Mouse (Mus musculus): Measurements from ENCODE around the gene Fam57a.

The Fam57a gene

DNA sequence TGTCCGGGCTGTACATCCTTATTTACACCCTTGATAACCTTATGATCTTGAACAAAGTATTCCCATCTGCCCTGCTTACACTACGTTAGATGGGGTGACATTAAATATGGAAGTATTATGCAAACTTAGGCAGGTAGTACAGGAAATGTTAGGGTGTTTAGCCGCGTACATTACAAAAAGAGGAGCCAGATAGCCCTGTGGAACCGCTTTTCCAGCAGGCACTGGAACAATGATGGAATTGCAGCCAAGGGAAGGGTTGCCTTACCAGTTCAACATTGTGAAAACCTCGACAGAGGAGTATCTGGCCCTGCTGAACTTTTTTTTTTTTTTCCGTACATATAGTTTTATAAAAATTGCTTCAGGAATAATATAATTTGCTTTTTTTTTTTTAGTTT lies 672 bp downstream of the Fam57a start:
- WGBS, result 11% methylated on average over 7 of the region's 7 CpGs

DNA sequence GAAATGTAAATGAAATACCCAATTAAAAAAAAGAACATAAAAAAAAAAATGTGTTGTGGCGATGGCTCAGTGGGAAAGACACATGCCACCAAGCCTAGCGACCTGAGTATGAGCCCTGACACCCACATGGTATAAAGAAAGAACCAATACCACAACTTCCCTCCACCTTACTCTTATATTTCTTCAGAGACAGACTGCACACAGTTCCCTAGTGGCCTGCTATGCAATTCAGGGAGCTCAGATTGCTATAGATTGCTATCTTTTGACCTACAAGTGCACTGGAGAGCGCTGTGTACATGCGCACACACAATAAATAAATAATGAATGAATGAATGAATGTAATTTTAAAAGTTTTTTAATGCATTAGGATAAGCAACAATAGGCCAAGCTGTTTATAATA lies 4.3 kb downstream of the Fam57a start:
- WGBS, result 83% methylated on average over 4 of the region's 4 CpGs

GRCm38 (mm10) chr11:76186908-76187307 lies 7.4 kb downstream of the Fam57a start:
- 91% methylated on average over 6 of the region's 6 CpGs for whole genome bisulfite sequencing

GRCm38 (mm10) chr11:76196275-76196976 lies 17.0 kb downstream of the Fam57a start:
- 74% methylated on average over 8 of the region's 8 CpGs for WGBS

GRCm38 (mm10) chr11:76196977-76197469 lies 17.6 kb downstream of the Fam57a start:
- WGBS, result 62% methylated on average over 8 of the region's 8 CpGs

DNA sequence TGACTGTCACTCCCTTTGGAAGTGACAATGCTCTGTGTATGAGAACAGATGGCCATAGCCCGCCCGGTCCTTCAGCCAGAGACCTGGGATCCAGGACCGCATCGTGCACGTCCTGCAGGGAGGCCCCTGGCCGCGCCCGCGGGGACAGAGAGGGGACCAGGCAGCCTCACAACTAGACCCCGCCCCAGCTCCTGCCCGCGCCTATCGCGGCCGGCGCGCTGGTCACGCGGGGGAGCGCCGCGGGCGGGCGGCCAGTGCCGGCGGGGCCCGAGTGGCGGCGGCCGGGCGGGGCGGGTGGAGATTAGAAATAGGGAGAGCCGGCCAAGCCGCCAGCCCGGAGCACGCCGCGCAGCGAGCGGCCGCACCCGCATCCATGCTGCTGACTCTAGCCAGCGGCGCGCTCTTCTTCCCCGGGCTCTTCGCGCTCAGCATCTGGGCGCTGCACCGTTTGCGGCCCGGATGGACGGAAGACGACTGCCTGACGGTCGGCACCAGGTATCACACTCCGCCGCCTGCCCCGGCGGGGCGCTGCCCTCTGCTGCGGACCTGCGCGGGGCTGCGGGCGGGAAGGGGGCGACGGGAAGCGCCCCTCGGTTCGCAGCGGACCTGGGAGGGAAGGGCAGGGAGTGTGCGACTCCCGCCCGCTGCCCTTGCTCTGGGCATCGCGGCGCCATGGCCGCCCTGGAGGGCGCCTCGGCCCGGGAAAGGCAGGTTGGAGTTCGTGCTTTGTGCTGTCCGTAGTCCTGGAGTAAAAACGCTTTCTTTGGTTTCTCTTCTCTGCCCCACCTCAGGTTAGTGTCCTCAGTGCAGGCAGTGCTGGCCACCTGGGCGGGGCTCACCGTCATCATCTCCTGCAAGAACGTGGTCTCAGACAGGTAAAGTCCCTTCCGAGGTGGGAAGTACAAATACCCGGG lies 22.5 kb downstream of the Fam57a start:
- under 1% methylated on average over 90 of the region's 90 CpGs for WGBS

DNA sequence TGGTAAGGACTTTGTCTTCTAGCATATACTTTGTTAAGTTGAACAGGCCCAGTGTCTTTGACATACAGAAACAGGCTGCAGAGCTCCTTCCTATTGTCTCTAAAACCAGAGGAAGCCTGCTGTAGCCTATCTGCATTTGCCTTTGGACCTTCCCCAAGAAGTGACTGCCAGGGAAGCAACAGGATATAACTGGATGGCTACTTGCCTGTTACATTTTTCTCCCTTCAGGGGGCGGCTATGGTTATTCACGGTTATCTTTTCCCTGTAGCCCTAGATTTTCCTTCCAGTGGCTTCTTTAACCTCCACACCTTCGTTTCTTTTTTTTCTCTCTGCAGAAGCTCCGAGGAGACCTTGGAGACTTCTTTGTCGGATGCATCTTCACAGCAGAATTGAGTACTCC lies 27.3 kb downstream of the Fam57a start:
- 72% methylated on average over 5 of the region's 5 CpGs for WGBS

DNA sequence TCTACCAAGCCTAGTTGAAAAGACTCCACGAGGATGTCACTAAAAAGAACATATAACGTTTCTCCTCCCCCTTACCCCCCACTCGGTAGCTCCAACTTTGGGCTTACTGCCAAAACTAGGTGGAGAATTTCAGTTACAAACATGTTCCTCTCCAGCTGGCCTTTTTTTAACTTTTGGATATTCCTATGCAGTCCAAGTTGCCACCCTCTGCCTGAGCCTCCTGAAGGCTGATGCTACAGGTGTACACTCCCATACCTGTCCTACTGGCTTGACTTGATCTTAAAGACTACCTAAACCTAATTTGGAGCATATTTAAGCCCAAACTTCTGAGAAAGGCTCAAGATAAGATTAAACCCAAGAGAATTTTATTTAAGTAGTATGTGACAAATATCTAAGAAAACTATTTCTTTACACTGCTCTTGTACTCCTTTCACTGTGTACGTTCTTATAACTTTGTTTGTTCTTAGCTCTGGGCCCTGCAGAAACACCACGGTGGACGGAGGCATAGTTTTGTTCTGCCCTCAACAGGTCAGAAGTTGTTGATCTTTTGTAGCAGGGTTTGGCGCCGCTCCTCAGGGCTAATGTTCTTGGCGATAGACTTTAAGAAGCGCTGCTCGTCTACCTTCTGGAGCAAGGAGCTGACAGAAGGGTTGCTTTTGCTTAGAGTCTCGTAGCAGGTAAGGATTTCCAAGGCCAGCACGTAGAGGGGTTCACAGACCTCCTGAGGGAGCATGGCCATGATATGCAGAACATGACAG lies 30.9 kb downstream of the Fam57a start:
- WGBS, result 76% methylated on average over 13 of the region's 13 CpGs

DNA sequence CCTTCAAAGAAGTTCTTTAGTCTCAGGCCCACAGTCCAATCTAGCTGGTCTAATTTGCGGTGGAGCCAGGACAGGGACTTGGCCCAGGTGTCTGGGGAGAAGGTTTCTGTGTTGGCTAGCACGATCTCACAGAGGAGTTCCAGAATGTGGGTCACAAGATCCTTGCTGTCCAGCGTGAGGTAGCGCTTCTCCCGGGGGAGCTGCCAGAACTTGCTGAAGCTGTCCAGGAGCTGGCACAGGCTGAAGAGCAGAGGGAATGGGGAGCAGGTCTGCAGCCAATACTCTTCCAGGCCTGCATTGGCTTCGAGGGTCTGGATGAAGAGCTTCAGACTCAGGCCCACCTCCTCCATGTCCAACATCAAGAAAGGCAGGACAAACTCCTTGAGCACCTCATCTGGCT lies 32.1 kb downstream of the Fam57a start:
- WGBS, result 64% methylated on average over 5 of the region's 6 CpGs

- 60% methylated on average over 5 of the region's 5 CpGs for WGBS
Measured at GRCm38 (mm10) chr11:76213841-76214240, 34.4 kb downstream of the Fam57a start.

DNA sequence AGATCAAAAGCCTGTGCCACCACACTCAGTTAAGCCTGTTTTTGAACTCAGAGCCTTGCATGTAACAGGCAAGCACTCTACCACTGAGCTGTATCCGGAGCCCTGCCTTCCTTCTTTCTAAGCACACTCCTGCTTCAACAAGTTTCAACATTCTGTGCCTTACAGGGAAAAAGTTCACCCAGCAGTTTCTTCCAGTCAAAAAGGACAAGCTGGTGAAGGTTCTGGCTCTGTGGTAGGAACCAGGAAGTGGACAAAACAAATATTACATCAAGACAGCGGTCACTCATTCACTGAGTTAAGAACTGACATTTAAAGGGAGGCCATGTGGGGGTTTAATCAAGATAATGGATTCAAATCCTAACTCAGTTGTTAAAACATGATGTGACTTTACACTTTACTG lies 35.5 kb downstream of the Fam57a start:
- whole genome bisulfite sequencing, result 87% methylated on average over 2 of the region's 2 CpGs

- WGBS, result 91% methylated on average over 5 of the region's 5 CpGs
Measured at GRCm38 (mm10) chr11:76216049-76216540, 36.6 kb downstream of the Fam57a start.

DNA sequence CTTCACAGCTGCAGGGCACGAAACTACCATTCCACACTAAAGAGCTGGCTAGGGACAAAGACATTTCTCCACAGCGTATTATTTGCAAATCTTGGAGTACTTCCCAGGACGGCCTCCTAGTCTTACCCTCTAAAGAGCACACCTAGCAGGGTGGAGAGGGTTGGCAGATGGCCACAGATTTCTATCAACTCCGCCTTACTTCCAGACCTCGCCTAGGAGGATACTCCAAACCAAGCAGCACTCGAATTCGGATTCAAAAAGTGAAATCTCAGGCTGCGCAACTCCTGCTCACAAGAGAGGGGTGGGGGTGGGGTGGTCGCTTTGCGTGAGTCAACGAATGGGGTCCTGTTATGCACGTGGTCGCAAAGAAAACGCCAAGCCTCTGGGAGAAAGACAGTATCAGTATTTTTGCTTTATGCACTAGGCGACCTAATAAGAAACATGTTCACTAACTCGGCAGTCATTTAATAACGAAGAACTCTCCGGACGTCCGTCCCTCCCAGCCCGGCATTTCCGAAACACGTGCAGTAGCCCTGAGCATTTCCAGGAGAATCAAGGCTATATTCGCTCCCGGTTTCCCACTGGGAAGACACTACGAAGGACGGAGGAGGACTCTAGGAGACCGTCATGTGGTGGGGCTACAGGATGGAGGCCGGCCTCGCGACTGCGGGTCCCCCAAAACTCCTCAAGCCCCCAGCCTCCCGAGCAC lies 37.4 kb downstream of the Fam57a start:
- WGBS, result 2% methylated on average over 33 of the region's 33 CpGs

DNA sequence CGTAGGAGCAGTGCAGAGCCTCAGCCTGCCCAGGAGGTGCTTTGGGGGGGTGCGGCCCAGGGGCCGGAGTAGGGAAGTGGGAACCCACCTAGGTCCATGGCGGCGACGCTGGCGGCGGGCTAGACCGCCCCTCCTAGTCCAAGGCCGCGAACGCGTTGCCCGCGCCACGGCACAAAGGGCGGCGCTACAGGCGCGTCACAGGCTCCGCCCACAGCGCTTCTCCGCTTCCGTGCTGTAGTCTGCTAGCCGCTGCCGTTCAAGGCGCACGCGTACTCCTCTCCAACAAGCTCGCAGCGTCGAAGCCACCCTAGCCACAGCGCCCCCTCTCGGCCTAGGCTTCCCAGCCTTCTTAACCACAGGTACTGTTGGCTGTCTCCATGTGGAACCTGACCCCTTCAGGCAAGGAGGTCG lies 37.9 kb downstream of the Fam57a start, which contains the start of the genes Dbil5 and Gemin4:
Gene Dbil5, plus strand, starts transcription at position 219 of the 411 bp plus-strand sequence.
Gene Gemin4, minus strand, starts transcription at position 275 of the 411 bp plus-strand sequence.
- under 1% methylated on average over 35 of the region's 35 CpGs for WGBS

- 94% methylated on average over 5 of the region's 5 CpGs for WGBS
Measured at GRCm38 (mm10) chr11:76224631-76225030, 45.2 kb downstream of the Fam57a start.

GRCm38 (mm10) chr11:76236136-76236535 lies 56.7 kb downstream of the Fam57a start:
- 91% methylated on average over 3 of the region's 3 CpGs for WGBS

DNA sequence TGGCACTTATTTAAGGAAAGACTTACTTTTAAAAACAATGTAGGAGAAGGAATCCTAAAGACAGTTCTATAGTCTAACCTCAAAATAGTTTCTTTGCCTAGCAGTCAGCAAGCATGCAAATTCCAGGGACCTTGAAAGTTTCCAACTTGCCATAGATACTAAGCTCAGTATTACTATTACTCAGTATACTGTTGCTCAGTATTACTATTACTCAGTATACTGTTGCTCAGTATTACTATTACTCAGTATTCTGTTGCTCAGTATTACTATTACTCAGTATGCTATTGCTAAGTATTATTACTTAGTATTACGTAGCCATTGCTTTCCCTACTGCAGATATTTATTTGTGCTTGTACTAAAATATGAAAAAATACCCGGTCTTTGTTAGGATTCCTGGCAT lies 60.3 kb downstream of the Fam57a start:
- WGBS, result 91% methylated on average over 2 of the region's 2 CpGs

DNA sequence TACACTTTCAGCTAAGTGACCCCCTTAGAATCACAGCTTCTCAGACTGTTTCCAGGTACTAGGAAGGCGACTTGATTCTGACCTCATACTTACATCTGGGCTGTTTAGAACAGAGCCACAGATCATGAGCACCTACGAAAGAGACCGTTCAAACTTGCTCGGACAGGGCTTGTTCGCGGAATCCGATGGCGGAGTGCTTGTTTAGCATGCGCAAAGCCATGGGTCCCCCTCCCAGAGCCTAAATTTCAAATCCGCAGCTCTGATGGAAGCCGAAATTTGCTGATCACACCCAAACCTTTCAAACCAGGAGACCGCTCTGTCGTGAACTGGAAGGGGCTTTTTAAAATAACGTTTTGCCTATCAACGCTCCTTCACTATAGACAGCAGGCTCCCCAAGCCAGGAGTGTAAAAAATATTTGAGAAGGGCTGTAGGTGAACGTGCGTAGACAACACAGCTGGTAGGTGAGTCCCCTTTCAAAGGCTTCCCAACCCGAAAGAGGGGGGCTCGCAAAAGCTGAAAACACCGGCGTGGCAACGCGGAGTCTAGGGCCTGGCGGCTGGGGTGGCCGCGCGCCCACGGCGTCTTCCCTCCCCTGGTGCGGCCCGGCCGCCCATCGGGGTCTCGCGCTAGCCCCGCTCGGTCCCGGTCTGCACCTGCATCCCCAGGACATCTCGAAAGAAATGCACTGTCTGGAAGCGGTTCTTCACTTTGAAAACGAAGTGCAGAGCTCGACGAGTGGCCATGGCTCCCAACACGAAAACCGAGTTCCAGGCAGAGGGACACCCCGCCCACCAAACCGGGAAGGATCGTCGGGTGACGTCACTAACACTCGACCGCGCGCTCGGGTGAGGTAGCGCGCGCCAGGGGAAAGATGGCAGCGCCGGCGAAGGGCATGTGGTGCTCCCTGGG lies 63.7 kb downstream of the Fam57a start, which contains the start of the genes Mrm3 and Glod4:
Gene Mrm3, plus strand, starts transcription at position 815 of the 910 bp plus-strand sequence.
Gene Glod4, minus strand, starts transcription at position 825 of the 910 bp plus-strand sequence.
- under 1% methylated on average over 61 of the region's 61 CpGs for WGBS

DNA sequence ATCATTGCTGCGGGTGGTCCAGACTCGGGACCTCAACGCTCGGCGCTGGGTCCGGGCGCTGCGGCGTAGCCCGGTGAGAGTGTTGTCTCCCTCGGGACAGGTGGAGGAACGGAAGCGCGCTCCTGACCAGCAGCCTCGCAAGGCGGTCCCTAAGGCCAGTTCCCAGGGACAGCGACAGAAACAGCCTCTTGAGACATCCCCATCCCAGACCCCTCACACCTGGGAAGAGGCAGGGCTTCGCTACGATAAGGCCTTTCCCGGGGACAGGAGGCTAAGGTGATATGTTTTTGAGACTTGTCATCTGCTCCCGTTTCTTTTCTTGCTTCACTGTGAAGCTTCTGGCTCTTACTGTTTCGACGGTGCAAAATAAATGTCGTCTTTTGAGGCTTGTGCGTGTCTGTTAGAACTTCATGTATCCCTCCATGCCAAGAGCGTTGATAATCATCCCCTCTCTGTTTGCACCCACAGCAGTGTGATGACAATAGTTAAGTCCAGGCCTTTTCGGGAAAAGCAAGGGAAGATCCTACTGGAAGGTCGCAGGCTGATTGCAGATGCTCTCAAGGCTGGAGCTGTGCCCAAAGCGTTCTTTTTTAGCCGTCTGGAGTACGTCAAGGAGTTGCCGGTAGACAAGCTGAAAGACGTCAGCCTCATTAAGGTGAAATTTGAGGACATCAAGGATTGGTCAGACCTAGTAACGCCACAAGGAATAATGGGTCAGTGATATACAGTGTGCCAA lies 64.5 kb downstream of the Fam57a start:
- 1% methylated on average over 34 of the region's 34 CpGs for WGBS
